Mouse (Mus musculus): Measurements from ENCODE around the gene Sult2a4. TPM values are rescaled to one million over a fixed set of nuclear protein-coding genes. Genes with fewer than 3 reads are reported as not detected.
"Not testable (repeated sequence)": the region's sequence is repeated elsewhere in the genome, so short reads cannot be mapped to it uniquely, and the experiment has no call there.

Sult2a4 gene
- total RNA-seq (2021), result under 1 TPM in 1 of 2 experiments, not detected in 1; 0.40 TPM
- long read RNA-seq, experiment 1, result 0 reads
- long read RNA-seq, experiment 2, result 0 reads

- not testable (repeated sequence) for DNase-seq (ENCODE audit: low spot score in 2 of 2)
Measured at GRCm38 (mm10) chr7:13989507-13989906, at the start of gene Sult2a4. Sult2a4 (minus strand) TSS chr7:13989607.

GRCm38 (mm10) chr7:14030831-14031230, 41.4 kb upstream of the Sult2a4 start:
- not testable (repeated sequence) for DNase-seq (ENCODE audit: low spot score in 2 of 2)

- DNase-seq (ENCODE audit: low spot score in 2 of 2), result no peak
Measured at GRCm38 (mm10) chr7:14013083-14013482, 23.7 kb upstream of the Sult2a4 start.

GRCm38 (mm10) chr7:14010686-14011085, 21.3 kb upstream of the Sult2a4 start:
- not testable (repeated sequence) for DNase-seq (ENCODE audit: low spot score in 2 of 2)

Other genes starting within 250 kb of the Sult2a4 start
- 10 to 100 TPM in 1 of 2 experiments, under 1 TPM in 1; 0.31 to 15.2 TPM for gene Sult2a1, start 152.2 kb downstream of the Sult2a4 start, total RNA-seq (2021)
- under 1 TPM in 1 of 2 experiments, not detected in 1; 0.90 TPM for gene Sult2a3, start 133.4 kb upstream of the Sult2a4 start, total RNA-seq (2021)

All from adrenal gland, postnatal 4 days (tissue).